ENCODE assay signal across 18 mouse cellular contexts in the genomic region with DNA sequence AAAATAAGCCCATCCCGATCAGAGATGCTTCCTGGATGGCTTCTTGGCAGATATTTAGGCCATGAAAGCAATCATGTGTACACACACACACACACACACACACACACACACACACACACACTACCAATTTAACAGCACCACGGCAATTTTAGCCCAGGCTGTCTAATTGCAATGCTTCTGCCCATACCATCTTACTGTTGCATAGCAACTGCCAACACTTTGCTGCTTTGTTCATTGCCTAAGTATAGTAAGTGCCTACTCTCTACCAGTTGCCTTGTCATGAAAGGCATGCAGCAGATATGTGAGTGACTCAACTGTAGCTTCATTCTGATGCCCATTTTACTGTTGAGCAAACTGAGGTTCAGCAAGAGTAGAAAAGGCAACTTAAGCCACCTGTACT.
"Had no signal": no experiment of that assay in that cellular context is flagged by ENCODE, and none has a peak within 500 bp of the region (broad histone marks: within the 10 kb centered on the region; RNA-seq: fewer than 3 reads in every experiment).

No protein-coding gene starts in this region.

- H3K27ac ChIP-seq: kidney, postnatal 0 days; limb, embryonic 12.5 days; liver, embryonic 13.5 days; lung, embryonic 15.5 days; macrophage; midbrain, embryonic 13.5 days had no signal

- H3K4me1 ChIP-seq: limb, embryonic 12.5 days; liver, embryonic 13.5 days; megakaryocyte, embryonic 14.5 days; midbrain, embryonic 13.5 days had no signal

- ATAC-seq: liver, postnatal 0 days; midbrain, embryonic 13.5 days had no signal

- H3K27me3 ChIP-seq: limb, embryonic 12.5 days; liver, embryonic 13.5 days; lung, embryonic 15.5 days; megakaryocyte, embryonic 14.5 days; midbrain, embryonic 13.5 days had no signal

- H3K4me2 ChIP-seq: limb, embryonic 12.5 days; liver, embryonic 13.5 days; lung, embryonic 15.5 days; midbrain, embryonic 13.5 days had no signal

- DNase-seq: kidney, adult 11 months; kidney, adult 9 months; kidney, postnatal 36 days; layer of hippocampus, adult 9-11 months; layer of hippocampus, postnatal 36 days; liver; liver, embryonic 13.5 days; liver, postnatal 0 days; lung, postnatal 14 days; spleen, adult 18-20 months; thymus, adult 2 months; thymus, postnatal 25 days had no signal

- H3K9me3 ChIP-seq: limb, embryonic 12.5 days; liver, embryonic 13.5 days; lung, embryonic 15.5 days; midbrain, embryonic 13.5 days had no signal

- H3K9ac ChIP-seq: limb, embryonic 12.5 days; liver, embryonic 13.5 days; liver, postnatal 0 days; lung, embryonic 15.5 days; midbrain, embryonic 13.5 days had no signal

- H3K4me3 ChIP-seq: limb, embryonic 12.5 days; liver, embryonic 13.5 days; lung, embryonic 15.5 days; megakaryocyte, embryonic 14.5 days; midbrain, embryonic 13.5 days had no signal

- H3K36me3 ChIP-seq: limb, embryonic 12.5 days; liver, embryonic 13.5 days; lung, embryonic 15.5 days; midbrain, embryonic 13.5 days had no signal
